Mouse (Mus musculus): ENCODE results near the gene Klhl9. TPM values are rescaled to one million over a fixed set of nuclear protein-coding genes. Genes with fewer than 3 reads are reported as not detected.

Klhl9 gene
- polyA plus RNA-seq, 1 experiment from 2014 or later, result 84.2 TPM

DNA sequence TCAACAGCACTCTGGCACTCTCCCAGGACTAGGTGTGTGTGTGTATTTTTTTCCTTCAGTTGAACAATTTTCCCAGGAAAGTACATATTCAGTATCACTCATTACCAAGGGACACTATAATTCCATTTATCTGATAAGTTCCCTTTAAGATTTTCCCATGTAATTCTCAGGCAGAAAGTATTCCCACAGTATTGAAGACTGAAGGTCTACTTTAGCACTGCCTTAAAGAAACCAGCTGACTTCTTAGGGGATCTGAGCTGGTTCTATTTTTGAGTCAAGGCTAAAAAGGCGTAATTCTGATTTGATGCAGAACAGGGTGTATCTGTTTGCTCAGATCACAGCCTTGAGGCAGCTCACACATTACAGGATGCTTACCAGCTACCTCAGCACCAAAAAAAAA is 3.5 kb downstream of the Klhl9 start:
- WGBS, result 44% methylated on average over 1 of the region's 1 CpGs
- no peak for DNase-seq (ENCODE audit: low spot score)
- TF ChIP-seq CTCF (IDR thresholded peaks at IDR 0.05; ENCODE audit: low read depth), result no peak
- H3K4me3 ChIP-seq (replicated peaks; ENCODE audit: low read depth, low read length), result peak overlapping the region; percentile 24
- no peaks in the 10 kb centered on the region for H3K9me3 ChIP-seq (replicated peaks; ENCODE audit: low read length)
- no peak overlapping the region for H3K27ac ChIP-seq
- no peak overlapping the region; the same call in 1 of the 2 replicates for H3K9ac ChIP-seq (ENCODE audit: low read depth, low read length)
- ATAC-seq (replicated peaks; ENCODE audit: low FRiP score, low read depth), result no peak
- H3K27me3 ChIP-seq (ENCODE audit: insufficient read depth, low read length), result no peaks in the 10 kb centered on the region
- H3K4me1 ChIP-seq (replicated peaks; ENCODE audit: insufficient read depth, low read length), result peaks cover 7% of the 10 kb centered on the region; the same call in 1 of the 2 replicates
- H3K36me3 ChIP-seq (ENCODE audit: insufficient read depth, low read length), result peaks cover 7% of the 10 kb centered on the region; the same call in 1 of the 2 replicates
- H3K4me2 ChIP-seq (ENCODE audit: low read length), result peak overlapping the region; percentile 62

DNA sequence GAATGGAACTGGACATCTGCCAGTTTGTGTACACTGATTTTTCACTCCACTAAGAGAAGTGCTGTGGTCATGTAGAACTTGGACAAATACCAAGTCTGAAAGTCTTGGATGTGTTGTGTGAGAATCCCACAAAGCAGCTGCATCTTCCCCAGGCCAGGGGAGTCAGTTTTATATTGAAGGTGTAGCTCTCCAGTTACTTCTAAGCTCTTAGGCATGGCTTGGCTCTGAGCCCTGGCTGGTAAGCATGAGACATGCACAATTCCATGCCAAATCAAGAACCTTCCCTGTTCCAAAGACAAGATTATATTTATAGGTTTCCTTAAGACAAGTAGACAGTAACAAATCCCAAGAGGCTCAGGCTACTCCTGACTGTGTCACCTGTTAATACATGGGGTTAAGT is 7.2 kb downstream of the Klhl9 start:
- Histone ChIP-seq H3K9me3 (replicated peaks; ENCODE audit: low read length) (no peaks in the 10 kb centered on the region), H3K9ac (ENCODE audit: low read depth, low read length) (no peak overlapping the region), H3K27me3 (ENCODE audit: insufficient read depth, low read length) (no peaks in the 10 kb centered on the region), H3K4me3 (replicated peaks; ENCODE audit: low read depth, low read length) (no peak overlapping the region), H3K4me1 (replicated peaks; ENCODE audit: insufficient read depth, low read length) (peaks cover 1% of the 10 kb centered on the region; the same call in 1 of the 2 replicates), H3K4me2 (ENCODE audit: low read length) (no peak overlapping the region), H3K36me3 (ENCODE audit: insufficient read depth, low read length) (peaks cover 4% of the 10 kb centered on the region; the same call in 1 of the 2 replicates), H3K27ac (no peak overlapping the region)
- ATAC-seq (replicated peaks; ENCODE audit: low FRiP score, low read depth), result no peak
- DNase-seq (ENCODE audit: low spot score), result no peak
- no peak for TF ChIP-seq CTCF (IDR thresholded peaks at IDR 0.05; ENCODE audit: low read depth)

DNA sequence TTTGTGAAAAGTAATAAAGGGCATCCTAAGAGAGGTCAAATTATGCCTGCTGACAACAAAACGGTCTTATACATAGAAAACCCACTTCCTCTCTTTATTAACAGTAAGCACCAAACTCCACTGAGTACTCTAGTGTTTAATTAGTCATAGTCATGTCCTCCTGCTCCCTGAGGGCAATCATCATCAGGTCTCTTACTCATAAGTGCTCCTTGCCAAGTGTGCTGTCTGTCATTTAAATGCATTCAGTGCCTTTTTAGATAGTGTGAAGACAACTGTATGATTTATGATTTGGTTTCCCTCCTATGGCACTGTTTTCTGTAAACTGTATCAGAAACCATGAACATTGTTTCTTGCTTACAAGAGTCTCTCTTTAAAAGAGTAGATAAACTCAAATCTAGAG is 8.0 kb downstream of the Klhl9 start:
- Histone ChIP-seq H3K27me3 (ENCODE audit: insufficient read depth, low read length) (no peaks in the 10 kb centered on the region), H3K4me3 (replicated peaks; ENCODE audit: low read depth, low read length) (no peak overlapping the region), H3K27ac (no peak overlapping the region), H3K9me3 (replicated peaks; ENCODE audit: low read length) (no peaks in the 10 kb centered on the region), H3K36me3 (ENCODE audit: insufficient read depth, low read length) (peaks cover 4% of the 10 kb centered on the region; the same call in 1 of the 2 replicates), H3K4me2 (ENCODE audit: low read length) (no peak overlapping the region), H3K9ac (ENCODE audit: low read depth, low read length) (no peak overlapping the region), H3K4me1 (replicated peaks; ENCODE audit: insufficient read depth, low read length) (no peaks in the 10 kb centered on the region)
- ATAC-seq (replicated peaks; ENCODE audit: low FRiP score, low read depth), result no peak
- no peak for DNase-seq (ENCODE audit: low spot score)
- 83% methylated on average over 1 of the region's 1 CpGs for WGBS
- no peak for TF ChIP-seq CTCF (IDR thresholded peaks at IDR 0.05; ENCODE audit: low read depth)

DNA sequence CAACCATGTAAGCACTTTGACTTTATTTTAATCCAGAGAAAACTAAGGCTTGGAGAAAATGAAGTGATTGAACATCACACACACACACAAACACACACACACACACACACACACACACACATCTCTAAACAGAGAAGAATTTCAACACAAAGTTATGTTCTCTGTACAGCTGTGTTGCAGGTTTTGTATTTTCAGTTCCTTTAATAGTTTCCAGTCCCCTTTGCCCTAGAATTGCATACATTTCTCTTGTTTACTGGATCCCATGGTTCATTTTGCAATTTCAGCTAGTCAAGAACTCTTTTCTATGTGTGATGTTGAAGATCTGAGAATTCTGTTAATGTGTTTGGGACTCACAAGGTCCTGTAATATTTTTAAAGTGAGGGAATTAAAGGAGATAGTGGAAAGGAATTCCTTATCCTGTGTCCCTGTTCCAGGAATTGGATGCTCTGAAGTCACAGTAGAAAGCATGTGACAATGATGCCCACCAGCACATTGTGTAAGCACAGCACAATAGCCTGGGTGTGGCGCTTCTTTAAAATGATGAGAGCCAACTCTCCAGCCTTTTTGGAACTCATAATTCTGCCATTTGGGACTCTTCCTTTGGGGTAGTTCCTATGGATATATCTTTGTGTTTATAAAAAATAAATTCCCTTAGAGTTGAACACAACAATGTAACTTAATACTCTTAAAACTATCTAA is 15.0 kb downstream of the Klhl9 start:
- WGBS, result 97% methylated on average over 1 of the region's 1 CpGs
- H3K9me3 ChIP-seq (replicated peaks; ENCODE audit: low read length), result no peaks in the 10 kb centered on the region

DNA sequence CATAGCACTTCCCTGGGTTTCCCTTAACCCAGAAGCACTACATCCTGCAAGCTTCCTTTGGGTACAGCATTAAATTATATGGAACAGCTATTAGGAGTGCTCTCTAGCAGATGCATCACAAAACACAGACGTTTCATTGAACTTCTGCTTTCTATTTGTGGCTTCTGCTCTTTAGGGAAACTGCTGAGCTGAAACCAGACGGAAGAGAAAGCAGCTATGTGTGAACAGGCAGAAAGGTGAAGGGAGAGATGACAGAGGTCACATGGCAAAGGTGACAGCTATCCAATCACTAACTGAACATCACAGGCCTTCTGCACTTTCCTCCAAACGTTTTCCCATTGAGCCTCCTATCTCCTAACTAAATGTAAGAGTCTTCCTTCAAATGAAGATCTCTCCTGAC is 16.3 kb downstream of the Klhl9 start:
- DNase-seq (ENCODE audit: low spot score), result no peak
- TF ChIP-seq CTCF (IDR thresholded peaks at IDR 0.05; ENCODE audit: low read depth), result no peak
- Histone ChIP-seq H3K27me3 (ENCODE audit: insufficient read depth, low read length) (no peaks in the 10 kb centered on the region), H3K36me3 (ENCODE audit: insufficient read depth, low read length) (no peaks in the 10 kb centered on the region), H3K9me3 (replicated peaks; ENCODE audit: low read length) (no peaks in the 10 kb centered on the region), H3K4me2 (ENCODE audit: low read length) (no peak overlapping the region), H3K27ac (no peak overlapping the region), H3K9ac (ENCODE audit: low read depth, low read length) (no peak overlapping the region), H3K4me3 (replicated peaks; ENCODE audit: low read depth, low read length) (no peak overlapping the region), H3K4me1 (replicated peaks; ENCODE audit: insufficient read depth, low read length) (no peaks in the 10 kb centered on the region)
- 29% methylated on average over 3 of the region's 3 CpGs for WGBS
- ATAC-seq (replicated peaks; ENCODE audit: low FRiP score, low read depth), result no peak

More for the DNA sequence above, 15.0 kb downstream of the Klhl9 start:
- no peaks in the 10 kb centered on the region for H3K27me3 ChIP-seq (ENCODE audit: insufficient read depth, low read length)
- no peaks in the 10 kb centered on the region for H3K4me1 ChIP-seq (replicated peaks; ENCODE audit: insufficient read depth, low read length)
- no peak overlapping the region for H3K9ac ChIP-seq (ENCODE audit: low read depth, low read length)
- H3K27ac ChIP-seq, result no peak overlapping the region
- no peak overlapping the region for H3K4me3 ChIP-seq (replicated peaks; ENCODE audit: low read depth, low read length)
- ATAC-seq (replicated peaks; ENCODE audit: low FRiP score, low read depth) (no peak), DNase-seq (ENCODE audit: low spot score) (no peak)
- H3K4me2 ChIP-seq (ENCODE audit: low read length), result no peak overlapping the region
- TF ChIP-seq CTCF (IDR thresholded peaks at IDR 0.05; ENCODE audit: low read depth), result no peak
- no peaks in the 10 kb centered on the region for H3K36me3 ChIP-seq (ENCODE audit: insufficient read depth, low read length)

DNA sequence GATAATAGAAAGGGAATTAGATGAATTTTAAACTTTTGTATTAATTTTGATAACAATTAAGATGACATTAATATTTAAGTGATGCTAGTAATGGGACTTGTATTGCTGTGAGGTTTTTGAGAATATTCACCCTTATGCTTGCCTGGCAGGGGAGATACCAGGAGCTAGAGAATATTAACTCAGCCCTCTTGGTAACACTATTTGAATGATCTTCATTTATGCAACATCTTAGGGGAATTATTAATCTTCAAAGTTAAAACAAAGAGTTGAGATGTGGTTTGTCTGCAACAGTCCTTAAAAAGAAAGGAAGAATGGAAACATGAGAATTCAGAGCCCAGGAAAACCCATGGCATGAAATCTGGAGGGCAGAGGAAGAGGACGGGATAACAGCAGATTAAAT is 23.0 kb downstream of the Klhl9 start:
- ATAC-seq (replicated peaks; ENCODE audit: low FRiP score, low read depth) (no peak), DNase-seq (ENCODE audit: low spot score) (no peak)
- Histone ChIP-seq H3K27me3 (ENCODE audit: insufficient read depth, low read length) (no peaks in the 10 kb centered on the region), H3K9me3 (replicated peaks; ENCODE audit: low read length) (no peaks in the 10 kb centered on the region), H3K4me2 (ENCODE audit: low read length) (no peak overlapping the region), H3K9ac (ENCODE audit: low read depth, low read length) (no peak overlapping the region), H3K4me3 (replicated peaks; ENCODE audit: low read depth, low read length) (no peak overlapping the region), H3K4me1 (replicated peaks; ENCODE audit: insufficient read depth, low read length) (no peaks in the 10 kb centered on the region), H3K36me3 (ENCODE audit: insufficient read depth, low read length) (no peaks in the 10 kb centered on the region), H3K27ac (no peak overlapping the region)
- no peak for TF ChIP-seq CTCF (IDR thresholded peaks at IDR 0.05; ENCODE audit: low read depth)
- WGBS, result 80% methylated on average over 1 of the region's 1 CpGs

DNA sequence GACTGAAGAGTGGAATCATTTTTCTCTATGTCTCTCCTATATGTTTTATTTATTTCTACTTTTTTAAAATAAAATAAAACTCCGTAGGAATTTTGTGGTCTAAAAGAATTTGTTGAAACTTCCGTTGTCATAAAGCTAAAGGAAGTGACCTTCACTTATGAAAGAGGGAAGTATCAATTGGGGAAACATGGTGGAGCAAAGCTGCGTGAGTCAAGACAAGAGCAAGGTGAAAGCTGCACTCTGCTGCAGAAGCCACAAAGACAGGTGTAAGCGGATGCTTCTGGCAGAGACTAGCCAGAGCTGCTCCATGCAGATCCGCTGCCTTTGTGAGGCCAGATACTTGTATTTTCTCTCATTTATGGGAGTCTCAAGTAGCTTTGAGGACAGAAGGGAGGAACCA is 23.5 kb downstream of the Klhl9 start:
- Histone ChIP-seq H3K9ac (ENCODE audit: low read depth, low read length) (no peak overlapping the region), H3K4me3 (replicated peaks; ENCODE audit: low read depth, low read length) (no peak overlapping the region), H3K36me3 (ENCODE audit: insufficient read depth, low read length) (no peaks in the 10 kb centered on the region), H3K4me1 (replicated peaks; ENCODE audit: insufficient read depth, low read length) (no peaks in the 10 kb centered on the region), H3K9me3 (replicated peaks; ENCODE audit: low read length) (no peaks in the 10 kb centered on the region), H3K4me2 (ENCODE audit: low read length) (no peak overlapping the region), H3K27ac (no peak overlapping the region), H3K27me3 (ENCODE audit: insufficient read depth, low read length) (no peaks in the 10 kb centered on the region)
- WGBS, result 78% methylated on average over 5 of the region's 5 CpGs
- no peak for ATAC-seq (replicated peaks; ENCODE audit: low FRiP score, low read depth)
- no peak for DNase-seq (ENCODE audit: low spot score)
- no peak for TF ChIP-seq CTCF (IDR thresholded peaks at IDR 0.05; ENCODE audit: low read depth)
